Mouse (Mus musculus) kidney, postnatal 4 days (tissue): ENCODE measurements around the gene Milr1.
A peak's percentile ranks its signal among the peaks of the same experiment; 100 is the strongest.
"Not testable (repeated sequence)": the region's sequence is repeated elsewhere in the genome, so short reads cannot be mapped to it uniquely, and the experiment has no call there.

Source experiments
- DNase-seq, 2 experiments: peaks; one replicate each; pipeline ENCODE4 v3.0.0; 2021; ENCODE audit warnings: mixed read lengths in 2 of 2

The Milr1 gene

DNA sequence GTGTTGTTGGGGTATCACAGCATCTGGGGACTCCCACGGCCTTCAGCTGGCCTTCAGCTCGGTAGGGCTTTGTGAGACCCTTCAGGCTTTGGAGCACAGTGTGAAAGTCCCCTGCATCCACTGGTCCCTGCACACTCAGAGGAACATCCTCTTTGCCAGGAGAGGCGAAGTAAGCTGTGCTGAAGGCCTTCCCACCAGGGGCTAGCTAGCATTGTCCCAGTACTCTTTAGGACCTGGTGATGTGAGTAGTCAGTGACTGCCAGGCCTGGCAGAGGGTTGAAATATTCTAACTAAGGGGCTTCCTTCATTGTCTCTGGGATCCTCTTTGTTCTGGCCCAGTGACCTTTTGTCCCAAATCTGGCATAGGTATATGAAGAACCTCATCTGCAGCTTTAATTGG is 14.4 kb upstream of the Milr1 start:
- DNase-seq = no peak

DNA sequence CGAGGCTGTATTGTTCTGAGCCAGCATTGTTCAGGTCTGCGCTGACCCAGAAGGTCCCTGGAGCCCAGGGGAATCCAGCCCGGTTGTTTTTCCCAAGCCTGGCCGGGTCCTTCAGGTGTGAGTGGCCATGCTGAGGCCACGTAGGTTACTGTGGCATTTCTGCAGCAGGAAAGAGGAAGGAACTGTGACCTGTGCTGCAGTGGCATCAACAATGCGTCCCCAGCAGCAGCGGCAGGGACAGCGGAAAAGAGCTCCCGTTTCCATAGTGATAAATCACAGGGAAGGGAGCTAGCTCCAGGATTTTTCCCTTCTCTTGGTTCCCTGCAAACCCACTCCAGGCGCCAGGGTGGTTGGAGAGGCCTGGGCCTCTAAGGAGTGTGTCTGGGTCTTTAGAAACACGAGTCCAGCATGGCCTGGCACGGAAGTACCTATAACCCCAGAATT is 13.8 kb upstream of the Milr1 start:
- DNase-seq = peak; percentile 42 to 56

DNA sequence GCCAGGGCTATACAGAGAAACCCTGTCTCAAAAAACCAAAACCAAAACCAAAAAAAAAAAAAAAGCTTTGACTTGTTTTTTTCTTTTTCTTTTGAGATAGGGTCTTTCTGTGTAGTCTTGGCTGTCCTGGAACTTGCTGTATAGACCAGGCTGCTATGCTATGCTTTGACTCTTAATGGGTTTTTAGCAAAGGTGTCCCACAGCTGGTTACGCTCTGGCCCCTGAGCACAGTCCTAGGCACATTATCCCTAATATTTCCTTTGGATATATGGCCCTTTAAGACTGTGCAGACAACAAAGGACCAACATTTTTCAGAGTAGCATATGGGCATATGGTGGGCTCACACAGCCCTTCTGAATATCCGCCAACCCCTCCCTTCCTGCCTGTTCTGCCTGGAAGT is 11.9 kb upstream of the Milr1 start:
- DNase-seq = no peak

DNA sequence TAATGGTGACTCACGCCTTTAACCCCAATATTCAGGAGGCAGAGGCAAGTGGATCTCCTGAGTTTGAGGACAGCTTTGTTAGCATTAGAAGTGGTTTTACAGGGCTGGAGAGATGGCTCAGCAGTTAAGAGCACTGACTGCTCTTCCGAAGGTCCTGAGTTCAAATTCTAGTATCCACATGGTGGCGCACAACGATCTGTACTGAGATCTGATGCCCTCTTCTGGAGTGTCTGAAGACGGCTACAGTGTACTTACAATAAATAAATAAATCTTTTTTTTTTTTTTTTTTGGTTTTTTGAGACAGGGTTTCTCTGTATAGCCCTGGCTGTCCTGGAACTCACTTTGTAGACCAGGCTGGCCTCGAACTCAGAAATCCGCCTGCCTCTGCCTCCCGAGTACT is 10.3 kb upstream of the Milr1 start:
- not testable (repeated sequence) for DNase-seq

DNA sequence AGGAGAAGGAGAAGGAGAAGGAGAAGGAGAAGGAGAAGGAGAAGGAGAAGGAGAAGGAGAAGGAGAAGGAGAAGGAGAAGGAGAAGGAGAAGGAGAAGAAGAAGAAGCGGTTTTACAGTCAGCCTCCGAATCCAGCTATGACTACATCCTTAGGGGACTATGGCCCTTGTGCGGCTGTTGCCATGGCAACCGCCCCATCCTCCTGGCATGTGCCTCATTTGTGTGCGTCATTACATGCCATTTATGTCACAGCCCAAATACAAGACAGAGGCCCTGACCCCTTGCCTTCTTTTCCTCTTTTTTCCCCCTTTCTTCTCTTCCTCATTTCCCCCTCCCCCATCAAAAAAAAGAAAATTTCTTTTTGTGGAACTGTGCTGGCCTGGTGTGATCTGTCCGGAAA is 9.8 kb upstream of the Milr1 start:
- no peak for DNase-seq

DNA sequence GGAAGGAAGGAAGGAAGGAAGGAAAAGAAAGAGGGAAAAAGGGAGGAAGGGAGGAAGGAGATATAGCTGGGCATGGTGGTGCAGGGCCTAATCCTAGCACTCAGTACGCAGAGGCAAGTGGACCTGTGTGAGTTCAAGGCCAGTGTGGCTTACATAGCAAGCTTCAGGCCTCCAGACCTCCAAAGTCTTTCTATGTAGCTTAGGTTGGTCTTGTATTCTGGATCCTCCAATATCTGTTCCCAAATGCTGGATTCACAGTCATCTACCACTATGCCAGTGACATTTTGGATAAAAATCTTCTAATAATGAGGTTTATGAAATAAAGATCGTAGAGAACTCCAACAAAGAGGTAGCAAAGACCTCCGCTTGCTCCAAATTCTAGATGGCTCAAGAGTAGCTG is 9.2 kb upstream of the Milr1 start:
- no peak for DNase-seq

DNA sequence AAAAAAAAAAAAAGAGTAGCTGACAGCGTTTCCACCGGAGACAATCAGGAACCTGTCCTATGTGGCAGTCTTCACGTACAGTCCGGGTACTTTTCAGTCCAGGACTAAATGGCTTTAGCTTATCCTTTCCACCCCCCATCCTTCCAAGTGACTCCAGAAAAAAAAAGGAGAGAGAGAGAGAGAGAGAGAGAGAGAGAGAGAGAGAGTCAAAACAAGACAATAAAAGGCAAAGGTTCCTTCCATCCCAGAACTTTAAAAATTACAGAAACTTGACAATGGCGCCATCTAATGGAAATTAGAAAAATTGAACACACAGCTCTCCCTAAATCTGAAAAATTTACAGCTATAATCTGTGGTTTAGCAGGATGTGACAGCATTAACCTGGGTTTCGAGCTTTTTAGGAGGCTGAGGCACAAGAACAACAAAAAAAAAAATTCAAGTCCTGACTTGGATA is 8.6 kb upstream of the Milr1 start:
- no peak for DNase-seq

DNA sequence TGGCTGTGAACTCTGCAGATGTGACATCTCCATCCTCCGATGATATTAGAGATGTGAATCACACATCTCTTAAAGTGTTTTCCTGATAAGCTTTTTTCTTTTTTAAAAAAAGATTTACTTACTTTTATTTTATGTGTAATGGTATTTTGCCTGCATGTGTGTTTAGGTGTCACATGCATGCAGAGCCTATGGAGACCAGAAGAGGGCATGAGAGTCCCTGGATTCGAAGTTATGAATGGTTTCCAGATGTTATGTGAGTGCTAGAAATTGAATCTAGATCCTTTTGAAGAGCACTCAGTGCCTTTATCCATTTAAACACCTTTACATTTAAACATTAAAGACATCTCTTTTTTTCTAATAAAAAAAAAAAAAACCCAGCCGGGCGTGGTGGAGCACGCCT is 6.1 kb upstream of the Milr1 start:
- DNase-seq = no peak

DNA sequence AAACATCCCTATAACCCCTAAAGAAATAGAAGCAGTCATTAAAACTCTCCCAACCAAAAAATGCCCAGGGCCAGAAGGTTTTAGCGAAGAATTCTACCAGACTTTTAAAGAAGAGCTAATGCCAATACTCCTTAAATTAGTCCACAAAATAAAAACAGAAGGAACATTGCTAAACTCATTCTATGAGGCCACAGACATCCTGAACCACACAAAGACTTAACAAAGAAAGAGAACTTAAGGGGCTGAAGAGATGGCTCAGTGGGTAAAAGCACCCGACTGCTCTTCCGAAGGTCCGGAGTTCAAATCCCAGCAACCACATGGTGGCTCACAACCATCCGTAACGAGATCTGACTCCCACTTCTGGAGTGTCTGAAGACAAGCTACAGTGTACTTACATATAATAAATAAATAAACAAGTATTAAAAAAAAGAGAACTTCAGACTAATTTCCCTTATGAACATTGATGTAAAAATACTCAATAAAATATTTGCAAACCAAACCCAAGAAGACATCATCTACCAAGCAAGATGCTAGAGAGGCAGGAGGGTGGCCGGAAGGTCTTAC is 1.4 kb upstream of the Milr1 start:
- not testable (repeated sequence) for DNase-seq

DNA sequence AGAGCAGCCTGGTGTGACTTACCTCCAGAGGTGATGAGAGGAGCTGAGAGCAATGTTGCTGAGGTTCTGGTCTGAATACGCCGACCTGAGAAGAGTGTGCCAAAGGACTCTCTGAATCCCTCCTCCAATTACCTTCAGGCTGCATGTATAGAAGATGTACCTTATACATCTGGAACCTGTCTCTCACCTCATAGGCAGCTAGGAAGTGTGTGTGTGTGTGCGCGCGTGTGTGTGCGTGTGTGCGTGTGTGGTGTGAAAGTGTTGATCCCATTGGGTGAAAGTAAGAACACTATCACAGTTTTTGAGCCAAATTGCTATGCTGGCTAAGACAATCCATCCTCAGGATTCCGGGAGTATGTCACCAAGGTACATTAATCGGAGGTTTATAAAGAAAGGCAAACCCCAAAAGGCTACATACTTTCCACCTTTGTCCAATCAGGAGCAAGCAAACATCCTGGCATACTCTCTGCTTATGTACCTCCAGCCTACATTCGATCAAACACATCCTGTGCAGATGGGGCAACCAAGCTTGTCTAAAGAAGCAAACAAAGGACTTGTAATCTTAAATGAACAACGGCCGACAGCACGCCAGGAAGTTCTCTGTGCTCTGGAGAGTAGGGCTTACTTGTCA is 790 bp upstream of the Milr1 start, which contains the start of gene Pecam1:
TSS of gene Pecam1 (minus strand) at position 508 of the 631 bp plus-strand sequence.
- no peak for DNase-seq

DNA sequence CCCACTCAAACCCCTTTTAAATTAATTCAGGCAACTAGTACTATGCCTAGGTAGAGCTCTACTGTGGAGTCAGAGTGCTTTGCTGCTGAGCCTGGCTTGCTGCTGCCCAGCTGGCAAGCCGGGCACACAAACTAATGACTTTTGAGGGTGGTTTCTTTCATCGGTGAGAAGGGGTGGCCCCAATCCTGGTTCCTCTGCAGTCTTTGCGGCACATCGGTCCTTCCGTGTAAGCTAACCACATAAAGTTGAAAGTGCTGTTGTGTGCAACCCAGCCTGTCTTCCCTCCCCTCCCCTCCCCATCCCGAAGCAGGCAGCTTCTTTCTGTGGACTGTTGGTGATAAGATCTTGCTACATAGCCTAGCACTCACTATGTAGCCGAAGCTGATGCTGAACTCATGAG is 1.1 kb downstream of the Milr1 start:
- DNase-seq = no peak

DNA sequence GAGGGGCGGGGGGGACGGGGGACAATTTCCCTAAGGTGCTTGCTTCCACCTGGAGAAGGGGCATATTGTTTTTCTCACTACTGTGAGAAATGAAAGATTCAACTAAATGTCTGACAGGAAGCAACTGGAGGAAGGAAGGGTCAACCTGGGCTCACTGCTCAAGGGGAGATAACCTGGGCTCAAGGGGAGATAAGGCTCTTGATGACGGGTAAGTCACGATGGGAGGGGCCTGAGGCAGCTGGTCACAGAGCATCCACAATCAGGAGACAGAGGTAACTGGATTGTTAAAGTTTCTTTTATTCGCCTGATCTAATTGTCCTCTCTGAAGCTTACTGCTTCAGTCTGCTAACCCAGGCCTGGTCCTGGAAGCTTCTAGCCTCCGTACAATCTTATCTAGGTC is 2.3 kb downstream of the Milr1 start:
- no peak for DNase-seq

DNA sequence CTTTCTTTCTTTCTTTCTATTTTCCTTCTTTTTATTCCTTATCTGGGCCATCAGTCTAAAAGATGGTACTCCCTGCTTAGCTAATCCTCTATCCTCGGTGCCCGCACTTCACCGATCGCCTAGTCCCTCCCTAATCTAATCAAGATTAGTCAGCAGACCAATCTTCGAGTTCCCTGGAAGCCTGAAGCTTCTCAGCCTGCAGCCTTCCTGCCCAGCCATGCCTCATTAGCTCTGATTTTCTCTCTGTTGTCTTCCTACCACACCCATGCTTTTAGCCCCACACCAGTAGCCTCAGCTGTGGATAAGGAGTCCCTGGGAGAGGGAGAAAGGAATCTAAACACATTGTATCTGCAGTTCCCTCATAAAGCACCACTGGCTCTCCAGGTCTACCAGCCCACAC is 4.6 kb downstream of the Milr1 start:
- DNase-seq = no peak

DNA sequence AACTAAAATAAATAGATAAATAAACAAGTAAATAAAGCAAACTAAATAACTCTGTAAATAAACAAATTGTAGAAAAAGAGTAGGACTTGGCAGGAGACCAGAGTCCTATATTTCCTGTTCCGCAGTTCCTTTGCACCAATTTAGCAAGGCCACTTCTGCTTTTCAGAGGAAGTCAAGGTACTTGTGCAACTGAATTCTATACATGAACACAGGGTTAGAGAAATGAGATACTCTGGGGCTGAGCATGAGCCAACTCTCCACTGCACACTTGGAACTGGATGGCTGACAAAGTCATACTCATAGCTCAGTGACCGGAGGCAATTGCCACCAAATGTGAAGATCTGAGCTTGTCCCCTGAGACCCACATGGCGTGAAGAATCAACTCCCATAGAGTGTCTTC is 8.0 kb downstream of the Milr1 start:
- no peak for DNase-seq

DNA sequence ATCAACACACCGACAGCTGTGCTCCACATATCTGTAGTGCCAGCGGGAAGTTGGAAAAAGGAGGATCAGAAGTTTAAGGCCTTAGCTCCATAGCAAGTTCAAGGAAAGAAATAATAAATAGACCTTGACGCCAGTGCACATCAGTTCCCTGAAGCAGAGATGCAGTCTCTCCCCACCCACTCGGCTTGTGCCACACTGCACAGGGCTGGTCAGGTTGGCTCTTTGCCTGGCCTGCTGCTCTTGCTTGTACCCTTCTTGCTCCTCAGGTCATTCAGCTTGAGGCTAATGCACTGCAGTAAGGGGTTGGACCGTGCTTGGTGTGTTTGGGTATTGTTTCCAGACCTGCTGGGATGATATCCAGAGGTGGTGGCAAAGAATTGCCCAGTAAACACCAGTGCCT is 9.5 kb downstream of the Milr1 start:
- no peak for DNase-seq

DNA sequence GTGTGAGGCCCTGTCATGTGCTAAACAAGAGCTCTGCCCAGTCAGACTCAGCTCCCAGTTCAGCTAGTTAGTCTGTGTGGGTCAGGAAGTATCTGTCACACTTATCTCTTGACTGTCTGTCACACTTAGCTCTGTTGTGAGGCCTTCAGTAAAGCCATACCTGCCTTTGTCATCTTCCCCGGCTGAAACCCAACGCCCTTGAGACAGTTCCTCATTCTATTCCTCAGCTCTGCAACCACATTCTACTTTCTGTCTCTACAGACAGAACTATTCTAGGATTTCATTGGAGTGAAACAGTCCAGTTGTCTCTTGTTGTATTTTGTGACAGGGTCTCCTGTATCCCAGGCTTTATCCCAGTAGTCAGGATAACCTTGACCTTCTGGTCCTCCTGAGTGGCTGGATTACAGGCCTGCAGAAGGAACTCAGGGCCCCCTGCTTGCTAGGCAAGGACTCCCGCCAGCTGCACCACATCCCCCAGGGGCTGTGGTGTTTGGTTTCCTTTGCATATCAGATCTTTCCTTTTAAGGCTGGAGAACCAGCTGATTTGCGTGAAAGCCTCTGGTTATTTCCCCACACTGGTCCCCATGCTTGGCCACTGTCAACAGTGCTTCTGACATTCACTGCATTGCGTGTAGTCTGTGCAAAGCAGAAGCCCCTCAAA is 11.2 kb downstream of the Milr1 start:
- DNase-seq = peak; percentile 61 to 76

DNA sequence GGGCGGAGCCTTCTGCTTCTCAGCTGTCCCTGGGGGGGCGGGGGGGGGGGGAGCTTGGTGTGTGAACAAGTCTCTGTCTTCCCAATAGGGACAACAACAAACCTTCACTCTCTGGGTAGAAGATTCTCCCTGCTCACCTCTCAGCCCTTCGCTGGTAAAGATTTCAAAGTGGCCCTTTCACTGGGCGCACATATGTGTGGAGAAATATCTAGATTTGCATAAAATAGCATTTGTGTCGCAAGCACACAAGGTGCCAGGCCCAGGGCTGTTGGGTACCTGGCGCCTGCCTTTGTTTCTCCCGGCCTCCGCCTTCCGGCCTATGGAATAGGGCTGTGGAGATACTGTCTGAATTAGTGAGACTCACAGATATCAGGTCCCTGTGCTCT is 11.8 kb downstream of the Milr1 start:
- no peak for DNase-seq

DNA sequence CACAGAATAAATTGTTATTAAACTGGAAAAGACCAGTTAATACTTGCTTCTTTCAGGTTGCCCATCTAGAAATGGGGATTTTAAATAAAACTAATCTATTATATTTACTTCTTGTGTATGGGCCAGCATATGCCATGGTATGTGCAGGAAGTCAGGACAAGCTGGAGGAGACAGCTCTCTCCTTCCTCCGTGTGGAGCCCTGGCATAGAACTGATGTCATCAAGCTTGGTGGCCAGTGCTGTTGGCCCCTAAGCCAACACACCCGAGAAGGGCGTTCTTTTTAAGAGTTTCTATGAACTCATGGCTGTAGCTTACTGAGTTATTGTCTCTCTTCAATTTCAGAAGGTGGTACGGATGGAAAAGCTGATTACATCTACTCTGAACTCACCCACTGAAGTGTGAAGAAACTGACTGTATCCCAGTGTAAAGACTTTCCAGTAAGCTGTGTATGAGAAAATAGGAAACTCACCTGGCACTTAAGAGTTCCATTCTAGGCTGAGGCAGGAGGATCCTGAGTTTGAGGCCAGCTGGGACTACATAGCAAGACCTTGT is 15.7 kb downstream of the Milr1 start:
- DNase-seq = no peak

DNA sequence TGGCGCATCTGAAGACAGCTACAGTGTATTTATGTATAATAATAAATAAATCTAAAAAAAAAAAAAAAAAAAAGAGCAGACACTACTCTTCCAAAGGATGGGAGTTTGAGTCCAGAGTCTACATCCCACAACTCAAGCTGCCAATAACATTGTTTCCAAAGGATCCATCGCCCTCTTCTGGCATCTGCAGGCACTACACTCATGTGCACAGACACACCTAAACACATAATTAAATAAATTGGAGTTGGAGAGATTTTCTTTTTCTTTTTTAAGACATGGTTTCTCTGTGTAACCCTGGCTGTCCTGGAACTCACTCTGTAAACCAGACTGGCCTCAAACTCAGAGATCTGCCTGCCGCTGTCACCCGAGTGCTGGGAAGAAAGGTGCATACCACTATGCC is 16.5 kb downstream of the Milr1 start:
- DNase-seq = no peak

DNA sequence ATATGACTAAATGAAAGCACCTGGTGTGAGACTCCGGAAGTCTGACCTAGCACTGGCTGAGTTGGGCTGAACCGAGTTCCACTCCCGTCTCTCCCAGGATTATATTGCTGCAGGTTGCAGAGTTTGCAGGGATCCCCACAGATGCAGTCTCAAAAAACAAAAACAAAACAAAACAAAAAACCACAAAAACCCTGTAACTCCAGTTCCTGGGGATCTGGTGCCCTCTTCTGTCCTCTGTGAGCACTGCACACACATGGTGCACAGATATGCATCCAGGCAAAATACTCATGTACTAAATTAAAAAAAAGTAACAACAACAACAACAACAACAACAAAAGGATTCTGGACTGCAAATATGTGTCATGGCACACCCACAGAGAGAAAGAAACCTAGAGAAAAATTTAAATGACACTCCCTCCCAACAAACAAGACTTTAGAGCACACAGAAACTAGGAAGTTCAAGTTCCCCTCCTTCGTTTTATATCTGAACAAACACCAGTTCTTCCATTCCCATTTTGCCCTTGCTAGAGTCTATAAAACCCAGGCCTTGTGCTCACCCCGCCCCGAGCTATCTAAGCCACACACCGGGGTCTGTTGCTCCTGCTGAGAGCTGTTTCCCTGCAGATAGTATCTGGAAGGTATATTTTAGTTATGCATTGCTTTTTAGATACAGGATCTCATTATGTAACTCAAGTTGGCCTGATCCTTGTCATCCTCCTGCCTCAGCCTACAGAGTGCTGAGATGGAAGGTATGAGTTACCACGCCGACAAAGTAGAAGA is 19.4 kb downstream of the Milr1 start:
- peak; percentile 52 to 61 for DNase-seq

DNA sequence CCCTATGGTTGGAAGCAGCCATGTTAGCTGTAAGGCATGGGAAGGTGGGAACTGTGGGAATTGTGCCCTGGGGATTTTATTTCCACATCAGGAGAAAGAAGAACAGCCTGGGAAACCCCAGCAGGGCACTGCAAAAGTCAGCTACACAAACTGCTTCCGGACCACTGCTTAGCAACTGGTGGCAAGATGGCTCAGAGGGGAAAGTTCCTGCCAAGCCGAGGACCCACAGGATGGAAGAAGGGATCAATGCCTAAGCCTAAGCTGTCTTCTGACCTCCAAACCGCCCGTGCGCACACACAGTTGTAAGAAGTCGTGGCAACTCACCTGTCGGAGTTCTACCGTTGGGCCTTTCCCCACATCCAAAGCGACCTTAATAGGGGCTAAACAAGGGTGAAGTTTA is 22.0 kb downstream of the Milr1 start:
- no peak for DNase-seq

DNA sequence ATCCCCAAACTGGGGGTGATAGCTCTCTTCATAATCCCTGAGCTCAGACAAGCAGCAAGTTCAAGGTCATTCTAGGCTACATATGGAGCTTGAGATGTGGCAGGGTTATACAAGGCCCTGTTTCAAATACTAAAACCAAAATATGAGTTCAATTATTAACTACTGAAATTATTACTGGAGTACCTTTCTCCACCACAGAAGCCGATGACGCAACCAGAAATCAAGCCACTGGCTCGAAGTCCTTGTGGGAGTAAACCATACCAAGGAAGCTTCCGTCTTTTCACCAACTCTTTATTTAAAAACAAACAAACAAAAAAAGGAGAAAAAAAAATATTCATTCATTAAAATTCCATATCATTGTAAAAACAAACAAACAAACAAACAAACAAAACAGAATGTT is 25.9 kb downstream of the Milr1 start:
- peak in 1 of 2 experiments; percentile 23 for DNase-seq

DNA sequence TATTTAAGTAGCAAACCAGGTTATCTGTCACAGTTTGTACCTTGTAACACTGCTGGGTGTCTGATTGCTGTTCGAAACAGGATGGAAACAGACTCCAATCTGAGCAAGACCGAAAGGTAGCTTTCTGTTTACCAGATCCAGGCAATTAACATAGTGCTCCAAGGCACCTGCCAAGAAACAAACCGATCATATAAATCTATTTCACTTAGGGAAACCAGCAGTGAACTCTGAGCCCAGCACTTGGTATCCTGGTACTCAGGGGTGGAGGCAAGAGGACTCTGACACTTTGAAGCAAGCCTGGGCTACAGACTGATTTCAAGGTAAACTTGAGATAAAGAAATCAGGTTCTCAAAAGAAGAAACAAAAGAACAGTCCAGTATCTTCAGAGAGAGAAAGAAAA is 26.4 kb downstream of the Milr1 start:
- DNase-seq = no peak
